Mouse (Mus musculus): Measurements from ENCODE around the gene Sept4.

Gene Sept4

DNA sequence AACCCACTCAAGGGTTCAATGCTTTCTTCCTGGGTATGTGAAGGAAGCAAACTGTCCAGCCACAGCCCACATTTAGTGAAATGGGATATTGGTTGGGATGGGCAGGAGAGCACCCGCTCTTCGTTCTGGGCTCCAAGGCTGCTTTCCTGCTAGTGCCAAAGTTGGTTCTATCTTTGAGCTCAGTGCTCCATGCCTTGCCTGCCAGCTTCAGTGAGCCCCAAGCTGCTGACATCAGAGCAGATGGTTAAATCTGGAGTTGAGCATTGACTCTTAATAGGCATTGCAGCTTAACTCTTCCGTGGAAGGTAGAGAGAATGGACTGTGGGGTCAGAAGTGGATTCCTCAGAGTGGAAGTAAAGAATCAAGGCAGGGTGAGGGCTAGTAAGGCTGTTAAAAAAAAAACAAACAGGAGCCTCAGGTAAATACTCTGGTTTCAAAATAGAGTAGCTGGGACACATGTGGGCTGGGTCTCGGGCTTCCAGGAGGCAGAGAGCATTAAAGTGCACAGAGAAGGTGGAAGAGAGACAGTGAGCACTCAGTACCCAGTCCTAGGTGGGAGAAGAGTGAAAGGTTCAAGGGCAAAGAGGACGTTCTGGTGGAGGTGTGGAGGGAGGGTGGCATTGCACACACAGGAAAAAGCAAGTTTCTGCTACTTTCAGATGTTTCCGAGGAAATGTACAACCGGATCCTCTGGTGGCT lies at the start of gene Sept4:
TSS of gene Sept4 (plus strand) at position 649 of the 699 bp plus-strand sequence.
- DNase-seq (ENCODE audit: low spot score in 2 of 2), result no peak

DNA sequence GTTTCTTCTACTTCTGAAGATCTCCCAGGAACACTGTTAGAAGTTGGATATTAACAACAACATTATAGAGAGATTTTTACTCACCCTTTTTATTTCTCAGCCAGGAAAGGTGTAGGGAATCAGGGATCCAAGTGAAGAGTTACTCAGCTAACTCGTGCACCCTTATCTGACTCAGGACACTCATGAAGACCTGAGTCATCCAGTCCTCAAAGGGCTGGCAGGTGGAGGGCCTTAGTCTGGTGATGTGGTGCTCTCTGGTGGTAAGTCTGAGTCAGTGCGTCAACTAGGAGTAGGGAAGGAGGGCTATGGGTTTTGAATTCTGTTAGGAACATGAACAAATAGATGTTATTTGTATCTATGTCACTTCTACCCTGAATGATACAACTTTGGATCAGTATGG lies 49.4 kb upstream of the Sept4 start:
- peak in 1 of 2 experiments; percentile 27 for DNase-seq (ENCODE audit: low spot score in 2 of 2)

DNA sequence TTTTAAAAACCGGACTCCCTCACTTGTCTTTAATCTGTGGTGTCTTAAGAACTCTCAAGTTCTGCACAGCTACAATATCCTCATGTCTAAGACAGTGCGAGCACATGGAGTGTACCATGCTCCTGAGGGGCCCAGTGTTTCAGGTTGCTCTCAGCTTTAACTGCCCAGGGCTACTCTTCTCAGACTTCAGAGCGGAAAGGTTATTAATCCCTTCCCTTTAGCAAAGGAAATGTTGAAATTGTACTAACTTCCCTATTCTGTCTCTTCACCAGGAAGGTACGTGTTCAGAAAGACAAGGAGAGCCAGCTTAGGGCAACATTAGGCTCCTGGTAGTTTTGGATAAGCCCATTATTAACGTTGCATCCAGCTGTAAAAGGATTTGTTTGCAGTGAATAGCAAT lies 45.2 kb upstream of the Sept4 start:
- DNase-seq (ENCODE audit: low spot score in 2 of 2), result no peak

DNA sequence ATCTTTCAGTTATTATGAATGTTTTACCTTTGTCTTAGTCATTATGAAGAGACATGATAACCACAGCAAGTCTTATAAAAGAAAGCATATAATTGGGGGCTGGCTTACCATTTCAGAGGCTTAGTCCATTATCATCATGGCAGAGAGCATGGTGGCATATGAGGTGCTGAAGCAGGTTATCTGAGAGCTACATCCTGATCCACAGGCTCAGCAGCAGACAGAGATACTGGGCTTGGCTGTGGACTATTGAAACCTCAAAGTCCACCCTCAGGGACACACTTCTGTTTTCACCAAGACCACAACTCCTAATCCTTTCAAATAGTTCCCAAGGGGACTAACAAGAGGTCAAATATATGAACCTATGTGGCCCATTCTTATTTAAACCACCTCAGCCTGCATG lies 44.7 kb upstream of the Sept4 start:
- DNase-seq (ENCODE audit: low spot score in 2 of 2), result no peak

DNA sequence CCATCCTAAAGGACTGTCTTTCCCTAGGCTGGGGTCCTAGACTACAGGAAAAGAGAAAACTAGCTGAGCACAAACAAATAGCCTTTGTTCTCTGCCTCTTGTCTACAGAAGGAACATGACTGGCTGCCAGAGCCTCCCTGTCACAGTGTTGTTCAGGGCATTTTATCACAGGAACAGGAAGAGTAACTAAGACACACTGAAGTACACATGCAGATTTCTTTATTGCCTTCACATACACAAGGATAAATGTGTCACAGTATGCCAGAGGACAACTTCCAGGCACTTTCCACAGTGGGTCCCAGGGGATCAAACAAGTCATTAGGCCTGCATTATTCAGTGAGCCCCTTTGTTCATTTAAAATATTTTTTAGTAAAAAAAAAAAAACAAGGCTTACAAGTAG lies 43.9 kb upstream of the Sept4 start:
- no peak for DNase-seq (ENCODE audit: low spot score in 2 of 2)

DNA sequence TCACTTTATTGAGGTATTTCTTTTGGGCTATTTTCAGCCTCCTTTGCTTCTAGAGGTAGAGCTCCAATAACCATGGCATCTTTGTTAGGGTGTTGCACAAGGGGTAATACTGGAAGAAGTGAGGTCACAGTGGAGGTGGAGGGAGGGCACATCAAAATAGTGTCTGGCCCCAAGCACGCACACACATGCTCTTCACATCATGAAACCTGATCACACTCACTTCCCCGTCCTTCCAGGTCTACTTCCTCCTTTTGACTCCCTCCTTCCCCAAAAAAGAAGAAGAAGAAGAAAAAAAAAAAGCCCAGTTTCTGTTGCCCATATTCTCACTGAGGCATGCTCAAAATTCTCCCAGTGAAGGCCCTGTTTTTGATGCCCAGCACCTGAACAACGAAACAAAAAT lies 41.3 kb upstream of the Sept4 start:
- DNase-seq (ENCODE audit: low spot score in 2 of 2), result no peak

DNA sequence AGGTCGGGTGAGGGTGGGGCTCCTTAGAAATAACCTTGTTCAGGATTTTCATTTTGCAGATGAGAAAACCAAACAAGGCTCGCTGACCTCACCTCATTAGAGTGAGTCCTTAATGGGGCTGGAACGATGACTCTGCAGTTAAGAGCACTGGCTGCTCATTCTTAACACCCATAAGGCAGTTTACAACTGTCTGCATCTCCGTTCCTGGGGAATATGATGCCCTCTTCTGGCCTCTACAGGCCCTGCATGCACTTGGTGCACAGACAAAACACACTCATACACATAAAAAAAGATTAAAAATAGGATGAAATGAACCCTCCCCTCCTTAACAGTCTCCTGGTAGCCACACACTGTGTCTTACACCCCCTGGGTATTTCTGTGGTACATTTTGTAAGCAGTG lies 40.7 kb upstream of the Sept4 start:
- no peak for DNase-seq (ENCODE audit: low spot score in 2 of 2)

DNA sequence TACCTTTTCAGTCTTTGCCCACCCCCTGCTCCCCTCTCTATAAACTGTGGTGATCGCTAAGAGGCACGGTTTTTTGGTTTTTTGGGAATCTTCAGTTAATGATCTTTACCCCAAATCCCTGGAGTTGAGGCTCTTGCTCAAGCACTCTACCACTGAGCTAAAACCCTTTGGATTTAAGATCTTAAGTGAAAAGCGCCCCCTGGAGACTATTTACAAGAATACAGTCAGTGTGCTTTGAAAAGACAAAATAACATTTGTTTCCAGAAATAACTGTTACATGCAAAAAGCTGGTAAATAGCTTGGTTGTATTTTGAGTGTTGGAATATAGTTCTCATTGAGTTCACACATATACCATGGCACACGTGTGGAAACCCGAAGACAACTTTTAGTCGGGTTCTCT lies 37.0 kb upstream of the Sept4 start:
- DNase-seq (ENCODE audit: low spot score in 2 of 2), result no peak

DNA sequence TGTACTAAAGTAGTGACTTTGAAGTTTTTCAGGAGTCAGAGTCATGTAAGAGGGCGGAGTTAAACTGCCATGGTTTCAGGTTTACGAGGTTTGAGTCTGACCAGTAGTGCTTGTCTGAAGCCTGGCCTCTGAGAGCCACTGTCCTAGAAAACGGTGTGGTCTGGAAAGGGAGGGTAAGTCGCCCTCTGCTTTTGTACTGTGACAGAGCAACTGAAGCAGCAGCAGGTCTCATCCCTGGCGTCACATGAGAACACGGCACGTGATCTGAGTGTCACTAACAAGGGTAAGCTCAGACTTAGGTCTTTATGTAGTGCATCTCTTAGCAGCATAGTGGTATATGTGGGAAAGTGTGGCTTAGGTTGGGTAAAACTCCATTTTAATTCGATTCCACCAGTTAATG lies 26.4 kb upstream of the Sept4 start:
- no peak for DNase-seq (ENCODE audit: low spot score in 2 of 2)

DNA sequence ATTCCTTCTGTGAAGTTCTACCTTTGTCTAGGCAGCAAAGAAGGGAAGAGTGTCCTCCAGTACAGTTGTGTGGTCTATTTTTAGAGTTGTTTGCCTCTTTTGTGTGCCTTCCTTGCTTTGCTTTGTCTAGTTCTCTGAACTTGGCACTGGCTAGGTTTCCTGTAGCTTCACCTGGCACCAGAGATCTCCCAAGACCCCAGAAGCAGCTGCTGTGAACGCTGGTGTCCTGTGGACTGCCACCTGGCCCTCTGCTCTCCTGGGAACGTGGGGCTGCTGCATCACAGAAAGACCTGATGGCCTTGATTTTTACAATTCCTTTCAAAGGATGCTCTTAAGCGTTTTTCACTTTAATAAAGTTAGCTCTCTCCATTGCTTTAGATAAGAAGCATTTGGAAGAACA lies 25.8 kb upstream of the Sept4 start:
- no peak for DNase-seq (ENCODE audit: low spot score in 2 of 2)

DNA sequence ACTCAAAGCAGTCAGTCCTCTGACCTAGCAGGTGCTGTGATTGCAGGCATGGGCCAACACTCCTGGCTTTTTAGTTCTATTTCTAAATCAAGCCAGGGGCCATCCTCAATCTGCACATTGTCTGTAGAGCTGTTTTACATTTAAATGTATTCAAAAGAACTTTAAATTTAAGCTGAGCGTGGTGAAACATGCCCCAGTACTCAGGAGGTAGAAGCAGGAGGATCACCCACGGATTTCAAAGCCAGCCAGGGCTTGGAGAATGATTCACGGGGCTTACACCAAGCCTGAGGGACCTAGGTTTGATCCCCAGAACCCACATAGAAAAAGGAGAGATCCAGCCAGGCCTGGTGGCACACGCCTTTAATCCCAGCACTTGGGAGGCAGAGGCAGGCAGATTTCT lies 15.4 kb upstream of the Sept4 start:
- DNase-seq (ENCODE audit: low spot score in 2 of 2), result no peak

DNA sequence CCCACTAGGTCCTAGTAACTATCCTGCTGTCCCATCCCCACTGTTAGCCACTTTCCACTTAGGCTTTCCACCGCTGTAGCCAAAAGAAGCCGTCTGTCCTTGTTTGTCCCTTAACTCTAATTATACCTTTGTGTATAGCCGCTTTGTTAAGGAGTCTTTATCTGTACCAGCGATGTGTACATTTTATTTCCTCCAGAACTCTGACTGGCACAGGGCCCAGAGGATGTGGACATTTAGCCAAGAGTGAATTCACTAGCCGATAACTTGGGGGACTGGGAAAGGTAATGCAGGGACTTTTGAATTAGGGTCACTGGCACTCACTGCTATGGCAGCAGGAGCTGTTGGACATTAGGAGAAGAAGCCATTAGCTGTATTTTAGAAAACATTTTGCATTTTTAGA lies 14.3 kb upstream of the Sept4 start:
- peak in 1 of 2 experiments; percentile 42 for DNase-seq (ENCODE audit: low spot score in 2 of 2)

DNA sequence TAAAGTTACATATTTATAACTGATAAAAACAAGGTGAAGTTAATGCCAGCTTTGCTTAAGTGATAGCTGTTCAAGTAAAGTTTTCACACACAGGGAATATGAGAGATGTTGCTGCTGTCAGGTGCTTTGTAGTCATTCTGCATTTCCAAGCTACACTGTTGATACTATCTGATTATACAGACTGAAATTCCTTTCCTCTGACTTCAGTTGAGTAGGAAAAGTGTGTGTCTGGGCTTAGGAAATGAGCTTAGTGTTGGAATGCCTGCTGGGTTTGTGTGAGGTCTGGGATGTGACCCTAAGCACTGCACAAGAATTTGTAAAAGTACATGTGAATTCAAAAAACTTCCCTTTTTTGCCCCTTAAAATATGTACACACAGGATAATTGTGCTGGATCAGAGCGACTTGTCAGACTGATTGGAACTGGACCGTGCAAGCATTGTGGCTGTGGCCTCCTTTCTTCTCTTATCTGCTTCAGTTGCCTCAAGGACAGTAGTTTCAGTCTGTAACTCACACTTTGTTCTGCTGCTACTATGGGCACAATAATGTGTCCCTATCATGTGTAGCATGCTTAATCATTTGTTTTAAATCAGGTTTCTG lies 13.5 kb upstream of the Sept4 start:
- DNase-seq (ENCODE audit: low spot score in 2 of 2), result no peak

DNA sequence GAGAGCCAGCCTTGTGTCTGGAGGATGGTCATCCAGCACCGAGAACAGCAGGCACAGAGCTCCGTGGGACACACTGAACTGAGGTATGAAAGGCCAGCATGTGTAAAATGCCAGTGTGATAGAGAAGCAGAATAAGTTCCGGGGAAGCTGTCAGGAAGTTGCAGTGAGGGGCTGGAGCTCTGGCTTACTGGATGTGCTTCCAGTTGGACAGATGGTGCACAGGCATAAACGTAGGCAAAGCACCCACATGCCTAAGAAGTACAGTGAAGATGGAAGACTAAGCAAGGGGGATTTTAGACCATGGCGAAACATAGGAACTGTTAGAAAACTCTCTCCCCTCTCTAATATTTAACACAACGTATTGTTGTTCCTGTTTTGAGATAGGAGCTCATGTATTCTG lies 7.5 kb upstream of the Sept4 start:
- no peak for DNase-seq (ENCODE audit: low spot score in 2 of 2)

DNA sequence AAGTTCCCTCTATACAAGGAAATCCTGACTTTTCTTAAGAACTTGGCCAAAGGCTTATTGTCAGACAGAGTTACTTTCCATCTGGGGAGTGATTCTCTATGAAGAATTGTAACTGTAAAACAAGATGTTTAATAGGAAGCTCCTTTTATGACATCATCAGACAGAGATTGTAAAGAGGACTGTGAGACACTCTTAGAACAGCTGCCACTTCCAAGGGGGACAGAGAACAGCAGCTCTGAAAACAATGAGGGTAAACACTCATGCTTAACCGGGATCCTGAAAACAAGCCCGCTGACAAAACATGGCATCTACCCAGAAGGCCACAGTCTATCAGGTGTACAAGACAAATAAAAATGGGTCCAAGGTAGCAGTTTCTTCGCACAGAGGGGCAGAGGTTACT lies 2.2 kb upstream of the Sept4 start, which contains the start of gene Gm11492:
TSS of gene Gm11492 (plus strand) at position 153 of the 400 bp plus-strand sequence.
- no peak for DNase-seq (ENCODE audit: low spot score in 2 of 2)

DNA sequence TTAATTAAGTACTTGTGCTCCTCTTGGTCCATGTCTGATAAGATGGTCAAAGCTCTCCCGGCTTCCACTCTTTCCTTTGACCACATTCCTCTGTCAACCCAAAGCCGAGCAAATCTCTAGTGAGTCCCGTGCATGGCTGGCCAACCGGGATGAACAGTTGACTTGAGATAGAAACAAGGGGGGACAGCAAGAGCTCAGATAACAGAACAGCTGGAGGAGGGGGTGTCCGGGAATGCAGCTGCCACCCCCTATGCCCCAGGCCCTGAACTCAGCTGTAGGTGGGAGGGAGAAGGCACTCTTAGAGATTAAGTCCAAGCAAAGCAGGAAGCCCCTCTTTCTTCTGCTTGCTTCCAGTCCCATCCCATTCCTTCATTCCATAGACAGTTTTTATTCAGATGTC lies 2.0 kb downstream of the Sept4 start:
- no peak for DNase-seq (ENCODE audit: low spot score in 2 of 2)

DNA sequence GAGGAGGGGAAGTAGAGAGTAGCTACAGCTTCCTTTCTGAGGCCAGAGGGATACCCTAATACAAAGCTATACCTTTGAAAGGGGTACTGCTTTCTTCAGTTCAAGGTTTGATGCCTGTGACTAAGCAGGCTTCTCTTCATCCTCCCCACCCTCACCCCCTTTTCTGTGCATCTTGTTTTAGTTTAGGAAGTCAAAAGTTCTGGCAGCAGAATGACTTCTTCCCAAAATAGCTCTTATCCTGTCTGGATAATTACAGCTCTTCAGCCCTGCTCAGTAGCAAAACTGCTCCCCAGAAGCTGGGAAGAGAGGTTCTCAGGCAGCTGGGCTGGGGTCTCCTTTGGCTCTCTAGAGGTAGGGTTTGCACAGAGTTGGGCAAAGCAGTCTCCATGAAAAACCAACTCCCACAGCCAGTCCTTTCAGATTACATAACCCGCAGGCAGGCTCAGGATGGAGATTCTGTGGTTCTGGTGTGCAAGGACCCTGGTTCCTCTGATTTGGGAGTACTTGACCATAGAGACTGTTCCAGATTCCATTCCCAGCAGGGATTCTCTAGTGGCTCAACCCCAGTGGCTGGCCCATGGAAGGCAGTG lies 2.8 kb downstream of the Sept4 start:
- no peak for DNase-seq (ENCODE audit: low spot score in 2 of 2)

DNA sequence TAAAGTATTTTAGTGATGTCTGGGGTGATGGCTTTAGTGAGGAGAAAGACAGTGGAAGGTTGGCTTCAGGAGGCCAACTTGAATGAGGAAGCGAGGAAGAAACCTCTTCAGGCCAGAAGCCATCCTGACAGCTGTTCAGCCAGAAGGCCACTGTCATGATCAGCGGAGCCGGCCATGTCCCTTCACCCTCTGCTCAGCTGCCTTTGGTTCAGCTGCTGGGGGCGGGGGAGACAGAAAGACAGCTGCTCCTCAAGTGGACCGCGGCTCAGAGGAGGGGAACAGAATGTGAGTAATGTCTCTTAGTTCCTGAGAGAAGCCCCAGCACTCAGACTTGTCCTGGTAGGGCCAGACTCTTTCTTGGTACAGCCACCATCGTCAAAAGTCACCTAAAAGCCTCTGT lies 5.0 kb downstream of the Sept4 start:
- peak in 1 of 2 experiments; percentile 14 for DNase-seq (ENCODE audit: low spot score in 2 of 2)

DNA sequence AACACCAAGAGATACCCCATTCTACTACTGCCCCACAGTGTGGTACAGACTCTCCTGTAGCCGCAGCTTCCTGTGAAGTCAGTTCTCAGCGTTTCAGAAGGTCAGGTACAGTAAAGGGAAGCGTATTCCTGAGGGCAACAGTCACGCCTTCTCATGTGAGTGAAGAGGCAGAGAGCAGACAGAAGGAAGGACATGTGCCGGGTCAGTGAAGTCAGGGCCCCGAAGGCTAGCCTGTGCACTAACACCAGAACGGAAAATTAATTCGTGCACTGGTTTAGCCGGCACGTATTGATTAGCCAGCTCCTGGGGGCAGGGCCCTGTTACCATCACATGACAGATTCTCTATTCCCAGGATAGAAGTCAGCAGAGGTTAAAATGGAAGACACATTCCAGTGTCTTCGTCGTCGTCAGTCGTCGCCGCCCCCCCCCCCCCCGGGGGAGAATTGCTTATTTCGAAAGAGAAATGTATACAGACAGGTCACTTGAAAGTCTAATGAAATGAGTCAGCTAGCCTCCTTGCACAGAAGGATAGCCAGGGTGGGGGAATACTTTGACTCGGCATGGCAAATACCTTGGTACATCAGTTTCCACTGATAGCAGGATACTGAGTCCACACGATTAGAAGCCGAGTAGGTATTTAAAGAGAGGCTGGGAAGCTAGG lies 5.9 kb downstream of the Sept4 start:
- DNase-seq (ENCODE audit: low spot score in 2 of 2), result peak in 1 of 2 experiments; percentile 18

DNA sequence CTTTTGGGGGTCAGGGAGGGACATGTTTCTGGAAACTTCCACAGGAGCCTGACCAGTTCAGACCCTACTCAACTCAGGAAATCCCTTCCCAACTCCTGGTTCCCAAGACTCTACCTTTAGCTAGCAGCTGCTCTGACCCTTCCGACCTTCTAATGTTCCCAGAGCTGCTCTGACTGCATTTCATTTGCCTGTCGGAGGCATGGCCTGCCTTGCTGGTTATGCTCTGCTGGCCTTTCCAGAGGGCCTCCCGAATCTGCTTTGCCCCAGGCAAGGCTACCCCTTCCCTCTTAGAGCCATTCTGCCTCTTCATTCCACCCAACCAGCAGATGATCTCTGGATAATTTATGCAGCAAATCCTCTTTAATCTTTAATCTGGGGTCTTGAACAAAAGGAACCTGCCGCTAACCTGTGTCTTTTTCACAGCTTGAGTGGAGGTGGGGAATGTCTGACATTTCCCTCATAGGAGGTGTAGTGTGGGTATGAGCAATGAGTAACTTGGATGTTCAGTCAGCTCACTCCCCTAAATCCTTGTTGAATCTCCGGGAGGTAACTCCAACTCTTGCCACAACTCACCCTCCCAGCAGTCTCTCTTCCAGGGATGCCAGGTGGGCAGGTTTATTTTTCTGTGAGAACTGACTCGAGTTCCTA lies 9.0 kb downstream of the Sept4 start:
- no peak for DNase-seq (ENCODE audit: low spot score in 2 of 2)

DNA sequence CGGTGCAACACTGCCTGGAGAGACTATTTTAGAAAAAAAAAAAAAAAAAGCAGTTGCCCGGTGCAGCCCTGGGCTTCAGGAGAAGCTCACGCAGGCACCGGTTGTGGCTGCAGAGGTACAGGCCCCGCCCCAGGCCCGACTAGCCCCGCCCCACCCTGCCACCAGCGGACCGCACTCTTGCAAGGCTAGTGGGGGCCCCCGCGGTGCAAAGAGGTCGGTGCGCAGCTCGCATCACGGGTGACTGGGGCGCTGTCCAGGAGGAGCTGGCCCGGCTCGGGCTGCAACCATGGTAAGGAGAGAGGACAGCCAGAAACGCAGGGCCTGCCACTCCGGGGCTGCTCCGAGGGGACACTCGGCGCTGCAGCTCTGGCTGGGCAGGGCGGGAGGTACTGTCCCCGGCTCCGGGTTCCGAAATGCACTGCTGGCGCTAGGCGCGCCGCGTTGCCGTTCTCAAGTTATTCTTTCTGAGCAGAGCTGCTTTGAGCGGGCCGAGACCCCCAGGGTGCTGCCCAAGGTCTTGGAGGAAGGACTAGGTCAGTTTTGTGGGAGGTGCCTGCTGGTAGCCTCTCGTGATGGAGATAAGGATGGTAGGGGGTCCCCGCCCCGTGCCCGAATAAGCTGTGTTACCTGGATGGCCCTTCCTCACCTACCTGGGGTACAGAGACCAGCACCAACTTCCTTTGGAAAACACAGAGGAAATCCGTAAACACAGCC lies 9.7 kb downstream of the Sept4 start:
- DNase-seq (ENCODE audit: low spot score in 2 of 2), result peak; percentile 67

Data from right cerebral cortex, postnatal 10 days (tissue).